Mouse (Mus musculus): Measurements from ENCODE around the gene Vps16. TPM values are rescaled to one million over a fixed set of nuclear protein-coding genes. Genes with fewer than 3 reads are reported as not detected.

The Vps16 gene
- total RNA-seq, 4 experiments from 2014 or later, result 21.6 to 28.9 (median 24.7) TPM

- no peak for DNase-seq (ENCODE audit: low spot score)
Observed at GRCm38 (mm10) chr2:130421781-130422620, 2.1 kb upstream of the Vps16 start.

- DNase-seq (ENCODE audit: low spot score), result peak; percentile 68
Observed at GRCm38 (mm10) chr2:130423397-130424125, 578 bp upstream of the Vps16 start.

GRCm38 (mm10) chr2:130425112-130425511, 973 bp downstream of the Vps16 start:
- no peak for DNase-seq (ENCODE audit: low spot score)

GRCm38 (mm10) chr2:130429851-130430250, 5.7 kb downstream of the Vps16 start:
- no peak for DNase-seq (ENCODE audit: low spot score)

- no peak for DNase-seq (ENCODE audit: low spot score)
Observed at GRCm38 (mm10) chr2:130430484-130430883, 6.3 kb downstream of the Vps16 start.

- DNase-seq (ENCODE audit: low spot score), result no peak
Observed at GRCm38 (mm10) chr2:130432157-130432556, 8.0 kb downstream of the Vps16 start.

- DNase-seq (ENCODE audit: low spot score), result peak; percentile 55
Observed at GRCm38 (mm10) chr2:130433152-130433551, 9.0 kb downstream of the Vps16 start.

- no peak for DNase-seq (ENCODE audit: low spot score)
Observed at GRCm38 (mm10) chr2:130436769-130437168, 12.6 kb downstream of the Vps16 start.

- DNase-seq (ENCODE audit: low spot score), result no peak
Observed at GRCm38 (mm10) chr2:130438861-130439260, 14.7 kb downstream of the Vps16 start.

- DNase-seq (ENCODE audit: low spot score), result no peak
Observed at GRCm38 (mm10) chr2:130439840-130440480, 15.8 kb downstream of the Vps16 start.

- DNase-seq (ENCODE audit: low spot score), result no peak
Observed at GRCm38 (mm10) chr2:130442162-130442561, 18.0 kb downstream of the Vps16 start.

GRCm38 (mm10) chr2:130448449-130448848, 24.3 kb downstream of the Vps16 start:
- no peak for DNase-seq (ENCODE audit: low spot score)

- DNase-seq (ENCODE audit: low spot score), result no peak
Observed at GRCm38 (mm10) chr2:130449021-130449793, 25.1 kb downstream of the Vps16 start.

GRCm38 (mm10) chr2:130449794-130450433, 25.8 kb downstream of the Vps16 start, which contains the start of gene Ptpra:
TSS of gene Ptpra (plus strand) at chr2:130450278.
- peak; percentile 92 for DNase-seq (ENCODE audit: low spot score)

- DNase-seq (ENCODE audit: low spot score), result peak; percentile 67
Observed at GRCm38 (mm10) chr2:130450434-130450796, 26.3 kb downstream of the Vps16 start.

- no peak for DNase-seq (ENCODE audit: low spot score)
Observed at GRCm38 (mm10) chr2:130451086-130451726, 27.1 kb downstream of the Vps16 start.

- DNase-seq (ENCODE audit: low spot score), result no peak
Observed at GRCm38 (mm10) chr2:130451727-130452090, 27.6 kb downstream of the Vps16 start.

GRCm38 (mm10) chr2:130452266-130452665, 28.1 kb downstream of the Vps16 start:
- DNase-seq (ENCODE audit: low spot score), result no peak

GRCm38 (mm10) chr2:130453421-130453820, 29.3 kb downstream of the Vps16 start:
- peak; percentile 39 for DNase-seq (ENCODE audit: low spot score)

GRCm38 (mm10) chr2:130454748-130455370, 30.7 kb downstream of the Vps16 start:
- DNase-seq (ENCODE audit: low spot score), result no peak

Measured in heart, adult 8-10 months (tissue).